Mouse (Mus musculus) MEL (cell line): ENCODE data around the gene Pdgfa. TPM values are rescaled to one million over a fixed set of nuclear protein-coding genes. Genes with fewer than 3 reads are reported as not detected.

ENCODE experiments used
- DNase-seq: peaks from one replicate; pipeline ENCODE4 v3.0.0; 2011; ENCODE audit warnings: low read depth, low spot score
- H3K27ac ChIP-seq: 2 replicates; pipeline ENCODE4 v1.5.1; 2012; ENCODE audit warnings: low read depth, mild to moderate bottlenecking, control low read depth, low read length, moderate library complexity; ENCODE audit not compliant: control insufficient read depth
- H3K27me3 ChIP-seq, 2 experiments: fragments of 150-350 bp in 1 of 2; sonication (generic) in 1 of 2; 2 replicates each; pipeline ENCODE4 v1.6.1; 2012; ENCODE audit warnings: low read length in 2 of 2, mild to moderate bottlenecking in 2 of 2, improper control_type of control experiment in 1 of 2, moderate library complexity in 1 of 2; ENCODE audit not compliant: insufficient read depth in 2 of 2, control insufficient read depth in 1 of 2
- H3K36me3 ChIP-seq, 2 experiments: 2 replicates each; pipeline ENCODE4 v1.6.1; 2012 to 2014; ENCODE audit warnings: low read length in 2 of 2, improper control_type of control experiment in 1 of 2, inconsistent platforms in 1 of 2, mild to moderate bottlenecking in 1 of 2; ENCODE audit not compliant: insufficient read depth in 2 of 2, control insufficient read depth in 1 of 2
- H3K4me1 ChIP-seq, 2 experiments: fragments of 150-350 bp in 1 of 2; sonication (generic) in 1 of 2; 2 replicates each; pipeline ENCODE4 v1.6.1; 2012; ENCODE audit warnings: low read length in 2 of 2, improper control_type of control experiment in 1 of 2, mild to moderate bottlenecking in 1 of 2; ENCODE audit not compliant: insufficient read depth in 2 of 2, control insufficient read depth in 1 of 2
- H3K4me3 ChIP-seq, 2 experiments: fragments of 150-350 bp in 1 of 2; sonication (generic) in 1 of 2; 2 replicates each; pipeline ENCODE4 v1.5.1; 2012; ENCODE audit warnings: low read depth in 2 of 2, low read length in 2 of 2, mild to moderate bottlenecking in 2 of 2, moderate library complexity in 2 of 2, control low read depth in 1 of 2, improper control_type of control experiment in 1 of 2; ENCODE audit not compliant: control insufficient read depth in 1 of 2, insufficient read depth in 1 of 2
- H3K79me2 ChIP-seq: 2 replicates; pipeline ENCODE4 v1.6.1; 2012; ENCODE audit warnings: mild to moderate bottlenecking, low read length, moderate library complexity; ENCODE audit not compliant: control insufficient read depth, poor library complexity, insufficient read depth
- H3K9ac ChIP-seq: 2 replicates; pipeline ENCODE4 v1.6.1; 2012; ENCODE audit warnings: low read depth, mild to moderate bottlenecking, control low read depth, low read length, moderate library complexity; ENCODE audit not compliant: control insufficient read depth, poor library complexity, severe bottlenecking
- H3K9me3 ChIP-seq: fragments of 150-350 bp; sonication (generic); replicated peaks from 2 replicates; pipeline ENCODE4 v1.6.1; 2012; ENCODE audit warnings: mild to moderate bottlenecking, low read length, improper control_type of control experiment, moderate library complexity; ENCODE audit not compliant: insufficient read depth
- CHD1 ChIP-seq: IDR thresholded peaks from 2 replicates; pipeline ENCODE4 v1.6.1; 2012; ENCODE audit warnings: low read depth, mild to moderate bottlenecking, inconsistent platforms, low read length, improper control_type of control experiment
- CHD2 ChIP-seq: IDR thresholded peaks from 2 replicates; pipeline ENCODE4 v1.6.1; 2011; ENCODE audit warnings: low read length, improper control_type of control experiment
- E2F4 ChIP-seq: IDR thresholded peaks from 2 replicates; pipeline ENCODE4 v1.6.1; 2011; ENCODE audit warnings: low read depth, low read length, improper control_type of control experiment, borderline replicate concordance
- EP300 ChIP-seq, 2 experiments: IDR thresholded peaks; 2 replicates each; pipeline ENCODE4 v1.6.1; 2011; ENCODE audit warnings: improper control_type of control experiment in 2 of 2, low read length in 2 of 2, low read depth in 1 of 2, mild to moderate bottlenecking in 1 of 2
- ETS1 ChIP-seq: IDR thresholded peaks from 2 replicates; pipeline ENCODE4 v1.6.1; 2012; ENCODE audit warnings: low read depth, mild to moderate bottlenecking, inconsistent platforms, low read length, improper control_type of control experiment, moderate library complexity
- GABPA ChIP-seq: IDR thresholded peaks from 2 replicates; pipeline ENCODE4 v1.6.1; 2012; ENCODE audit warnings: low read depth, mild to moderate bottlenecking, inconsistent platforms, low read length, improper control_type of control experiment, moderate library complexity
- HCFC1 ChIP-seq: IDR thresholded peaks from 2 replicates; pipeline ENCODE4 v1.6.1; 2012; ENCODE audit warnings: low read depth, mild to moderate bottlenecking, inconsistent platforms, low read length, improper control_type of control experiment, moderate library complexity
- JUND ChIP-seq: IDR thresholded peaks from 2 replicates; pipeline ENCODE4 v1.6.1; 2011; ENCODE audit warnings: low read depth, mild to moderate bottlenecking, improper control_type of control experiment, low read length
- MAFK ChIP-seq: IDR thresholded peaks from 2 replicates; pipeline ENCODE4 v1.6.1; 2011; ENCODE audit warnings: low read depth, mild to moderate bottlenecking, low read length, improper control_type of control experiment, borderline replicate concordance
- MAX ChIP-seq: IDR thresholded peaks from 2 replicates; pipeline ENCODE4 v1.6.1; 2011; ENCODE audit warnings: low read length, improper control_type of control experiment
- MAZ ChIP-seq: IDR thresholded peaks from 2 replicates; pipeline ENCODE4 v1.6.1; 2012; ENCODE audit warnings: low read depth, mild to moderate bottlenecking, inconsistent platforms, low read length, improper control_type of control experiment
- MEF2A ChIP-seq: IDR thresholded peaks from 2 replicates; pipeline ENCODE4 v1.6.1; 2014; ENCODE audit warnings: low read depth, mild to moderate bottlenecking, inconsistent platforms, low read length, improper control_type of control experiment; ENCODE audit not compliant: poor library complexity, insufficient replicate concordance, severe bottlenecking; ENCODE audit errors: extremely low read depth
- MXI1 ChIP-seq: IDR thresholded peaks from 2 replicates; pipeline ENCODE4 v1.6.1; 2011; ENCODE audit warnings: mild to moderate bottlenecking, low read depth, low read length, improper control_type of control experiment
- NELFE ChIP-seq: IDR thresholded peaks from 2 replicates; pipeline ENCODE4 v1.6.1; 2011; ENCODE audit warnings: low read depth, low read length, improper control_type of control experiment
- NRF1 ChIP-seq: IDR thresholded peaks from 2 replicates; pipeline ENCODE4 v1.6.1; 2014; ENCODE audit warnings: low read depth, mild to moderate bottlenecking, inconsistent platforms, low read length, improper control_type of control experiment, moderate library complexity; ENCODE audit not compliant: poor library complexity, insufficient read depth, severe bottlenecking
- POLR2A ChIP-seq, 2 experiments: IDR thresholded peaks; 2 replicates each; pipeline ENCODE4 v1.6.1; 2011 to 2012; ENCODE audit warnings: low read length in 2 of 2, mild to moderate bottlenecking in 2 of 2, control low read depth in 1 of 2, improper control_type of control experiment in 1 of 2, low read depth in 1 of 2, moderate library complexity in 1 of 2; ENCODE audit not compliant: control insufficient read depth in 1 of 2, insufficient read depth in 1 of 2, poor library complexity in 1 of 2
- POLR2AphosphoS2 ChIP-seq: IDR thresholded peaks from 2 replicates; pipeline ENCODE4 v1.6.1; 2011; ENCODE audit warnings: low read length, improper control_type of control experiment
- POLR2AphosphoS5 ChIP-seq: IDR thresholded peaks from 2 replicates; pipeline ENCODE4 v1.6.1; 2012; ENCODE audit warnings: low read depth, borderline replicate concordance, mild to moderate bottlenecking, inconsistent platforms, low read length, moderate library complexity, mixed read lengths
- RAD21 ChIP-seq: IDR thresholded peaks from 2 replicates; pipeline ENCODE4 v1.6.1; 2011; ENCODE audit warnings: mild to moderate bottlenecking, low read depth, low read length, improper control_type of control experiment
- RCOR1 ChIP-seq: IDR thresholded peaks from 2 replicates; pipeline ENCODE4 v1.6.1; 2012; ENCODE audit warnings: low read depth, mild to moderate bottlenecking, inconsistent platforms, low read length, improper control_type of control experiment
- SMC3 ChIP-seq: IDR thresholded peaks from 2 replicates; pipeline ENCODE4 v1.6.1; 2011; ENCODE audit warnings: low read depth, low read length, improper control_type of control experiment
- TCF12 ChIP-seq: IDR thresholded peaks from 2 replicates; pipeline ENCODE4 v1.6.1; 2014; ENCODE audit warnings: low read depth, mild to moderate bottlenecking, inconsistent platforms, low read length, improper control_type of control experiment, moderate library complexity
- UBTF ChIP-seq: IDR thresholded peaks from 2 replicates; pipeline ENCODE4 v1.6.1; 2012; ENCODE audit warnings: low read depth, mild to moderate bottlenecking, inconsistent platforms, low read length, improper control_type of control experiment, moderate library complexity, borderline replicate concordance; ENCODE audit not compliant: insufficient read depth
- USF1 ChIP-seq: IDR thresholded peaks from 2 replicates; pipeline ENCODE4 v1.6.1; 2014; ENCODE audit warnings: low read depth, mild to moderate bottlenecking, inconsistent platforms, low read length, improper control_type of control experiment, moderate library complexity
- ZC3H11A ChIP-seq: IDR thresholded peaks from 2 replicates; pipeline ENCODE4 v1.6.1; 2012; ENCODE audit warnings: low read depth, mild to moderate bottlenecking, inconsistent platforms, low read length, improper control_type of control experiment
- ZKSCAN1 ChIP-seq: IDR thresholded peaks from 2 replicates; pipeline ENCODE4 v1.6.1; 2012; ENCODE audit warnings: low read depth, mild to moderate bottlenecking, inconsistent platforms, low read length, improper control_type of control experiment, moderate library complexity
- polyA plus RNA-seq, 2 experiments: library from polyadenylated mRNA; stranded (reverse) in 1 of 2; unstranded in 1 of 2; fragments of >175 nt in 1 of 2; fragments of >200 nt in 1 of 2; gene quantifications; 2 replicates each; pipeline versions ENCODE4 v1.2.1 to v1.2.4; 2012; ENCODE audit warnings: low replicate concordance in 2 of 2, low read depth in 1 of 2; ENCODE audit not compliant: insufficient read length in 2 of 2, insufficient read depth in 1 of 2, missing spikeins in 1 of 2
- total RNA-seq: library from RNA; depleted of rRNA; stranded (reverse); fragments of 300-350 nt; gene quantifications from 2 replicates; pipeline ENCODE4 v1.2.3, GENCODE M21; 2012

Pdgfa gene
- total and polyA plus RNA-seq, 3 experiments: not detected

DNA sequence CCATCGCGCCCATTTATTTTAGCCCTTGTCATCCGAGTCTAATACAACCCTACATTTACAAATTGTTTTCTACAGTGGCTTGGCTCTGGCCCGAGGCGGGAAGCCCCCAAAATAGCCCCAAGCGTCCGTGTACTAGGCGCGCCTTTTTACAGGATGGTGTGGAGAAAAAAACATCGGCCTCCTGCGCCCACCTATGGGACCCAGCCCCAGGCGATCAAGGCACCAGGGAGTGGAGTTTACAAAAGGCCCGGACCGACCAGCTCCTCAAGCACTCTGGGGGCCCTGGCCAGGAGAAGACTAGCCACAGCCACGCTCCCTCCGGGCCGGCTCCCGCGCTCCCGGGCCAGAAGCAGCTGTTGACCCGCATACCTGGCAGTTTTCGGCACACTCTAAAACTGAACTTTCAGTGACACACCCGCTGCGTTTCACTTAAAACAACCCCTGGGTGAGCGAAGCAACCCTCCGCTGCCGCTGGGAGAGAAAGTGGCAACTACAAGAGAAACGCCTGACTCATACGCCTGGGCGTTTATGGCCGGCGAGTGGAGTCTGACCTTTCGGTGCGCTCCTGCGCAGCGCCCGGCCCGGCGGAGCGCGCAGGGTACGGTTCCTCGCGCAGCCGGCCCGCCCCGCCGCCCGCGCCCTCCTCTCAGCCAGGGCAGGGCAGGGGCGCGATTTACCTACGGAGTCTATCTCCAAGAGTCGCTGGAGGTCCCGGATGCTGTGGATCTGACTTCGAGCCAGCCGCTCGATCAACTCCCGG, 4.4 kb downstream of the Pdgfa start:
- DNase-seq: no peak
- Histone ChIP-seq H3K9ac (no peak overlapping the region), H3K9me3 (no peaks in the 10 kb centered on the region), H3K36me3 (no peaks in the 10 kb centered on the region), H3K79me2 (no peaks in the 10 kb centered on the region), H3K27ac (no peak overlapping the region), H3K27me3 (no peaks in the 10 kb centered on the region; a peak in 1 of 4 replicates), H3K4me3 (no peak overlapping the region), H3K4me1 (no peaks in the 10 kb centered on the region)
- TF ChIP-seq UBTF (no peak), CHD2 (no peak), CHD1 (no peak), MAFK (no peak), NRF1 (no peak), RAD21 (no peak), MXI1 (no peak), MAZ (no peak), TCF12 (no peak), E2F4 (no peak), USF1 (no peak), NELFE (no peak), POLR2AphosphoS5 (no peak), ZKSCAN1 (no peak), MEF2A (no peak), MAX (no peak), GABPA (no peak), POLR2A (IDR thresholded peaks at IDR 0.05; ENCODE audit: control insufficient read depth in 1 of 2, insufficient read depth in 1 of 2, low read depth in 1 of 2, low read length in 2 of 2, poor library complexity in 1 of 2) (no peak), ZC3H11A (no peak)

DNA sequence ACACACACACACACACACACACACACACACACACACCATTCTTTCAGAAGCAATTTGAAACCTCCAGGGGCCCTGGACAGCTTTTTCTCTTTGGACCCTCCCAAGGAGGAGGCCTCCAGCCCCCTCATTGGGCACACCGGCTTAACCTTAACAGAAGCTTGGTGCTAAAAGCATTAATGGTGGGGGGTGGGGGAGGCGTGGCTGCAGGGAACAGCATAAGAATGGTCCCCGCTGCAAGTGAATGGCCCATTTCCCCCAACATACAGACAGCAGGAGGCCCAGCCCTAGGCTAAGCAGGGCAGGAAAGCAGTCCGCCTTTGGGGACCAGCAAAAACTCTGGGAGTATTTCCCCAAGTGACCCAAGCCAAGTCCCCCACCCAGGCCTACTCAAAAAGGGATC, 5.4 kb downstream of the Pdgfa start:
- H3K27ac ChIP-seq: no peak overlapping the region
- H3K79me2 ChIP-seq: no peaks in the 10 kb centered on the region
- no peaks in the 10 kb centered on the region; a peak in 1 of 4 replicates for H3K27me3 ChIP-seq
- no peaks in the 10 kb centered on the region for H3K9me3 ChIP-seq
- no peak overlapping the region for H3K9ac ChIP-seq
- no peaks in the 10 kb centered on the region for H3K4me1 ChIP-seq
- no peaks in the 10 kb centered on the region for H3K36me3 ChIP-seq
- TF ChIP-seq SMC3 (no peak), POLR2AphosphoS2 (no peak), NELFE (no peak), MEF2A (no peak), ETS1 (no peak), RAD21 (no peak), RCOR1 (no peak), HCFC1 (no peak), EP300 (IDR thresholded peaks at IDR 0.05; ENCODE audit: low read depth in 1 of 2, low read length in 2 of 2) (no peak), JUND (no peak)
- H3K4me3 ChIP-seq: no peak overlapping the region
- DNase-seq: no peak
